Mouse (Mus musculus) heart, postnatal 10 days (tissue): ENCODE measurements at regions not wholly inside any gene's neighbourhood (a gene's known extent, or its start where the extent isn't known, plus 50 kb on each side); places are given as distances from the start of the nearest gene placed in this dataset.
"Not testable (repeated sequence)": the region's sequence is repeated elsewhere in the genome, so short reads cannot be mapped to it uniquely, and the experiment has no call there.

Experiments
- DNase-seq, 2 experiments: peaks; one replicate each; pipeline ENCODE4 v3.0.0; 2021
- intact Hi-C: fragments of 180-260 bp; cut with DNase I; formaldehyde crosslinking; loops from one replicate; pipeline ENCODE4 v1.15.1; 2025

DNA sequence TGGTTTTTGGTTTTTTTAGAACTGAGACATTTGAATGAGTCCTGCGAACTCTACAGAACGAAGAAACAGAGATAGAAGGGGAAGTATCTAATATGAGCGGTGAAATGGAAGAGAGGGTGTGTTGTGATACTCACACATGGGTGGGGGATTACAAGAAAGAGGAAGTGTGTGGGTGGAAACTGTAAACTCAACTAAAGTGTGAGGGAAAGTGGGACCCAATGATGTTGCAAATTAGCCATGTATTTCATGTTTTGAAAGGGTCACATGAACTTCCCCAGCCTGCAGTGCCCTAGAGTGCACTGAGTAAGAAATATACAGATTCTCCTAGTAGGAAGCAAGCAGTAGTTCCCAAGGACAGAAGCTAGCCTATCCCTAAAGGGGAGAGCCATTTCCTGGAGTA lies 524.3 kb upstream of the Cdh5 start:
- no peak for DNase-seq
- intact Hi-C loops = no loop called here

DNA sequence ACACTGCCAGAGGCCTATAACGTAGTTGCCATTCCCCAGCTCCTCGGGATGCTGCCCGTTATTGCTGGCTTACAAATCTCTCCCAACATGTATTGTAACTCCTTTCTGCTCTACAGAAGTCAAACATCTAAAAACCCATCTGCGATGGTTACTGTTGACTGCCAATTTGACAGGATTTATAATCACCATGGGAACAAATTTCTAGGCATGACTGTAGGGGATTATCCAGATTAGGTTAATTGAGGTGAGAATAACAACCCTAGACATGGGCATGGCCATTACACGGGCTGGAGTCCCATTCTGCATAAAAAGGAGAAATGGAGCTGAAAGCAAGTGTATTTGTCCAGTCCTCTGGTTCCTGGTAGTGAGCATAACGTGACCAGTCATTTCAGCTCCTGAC lies 523.4 kb upstream of the Cdh5 start:
- intact Hi-C loops = no loop called here
- DNase-seq = no peak

DNA sequence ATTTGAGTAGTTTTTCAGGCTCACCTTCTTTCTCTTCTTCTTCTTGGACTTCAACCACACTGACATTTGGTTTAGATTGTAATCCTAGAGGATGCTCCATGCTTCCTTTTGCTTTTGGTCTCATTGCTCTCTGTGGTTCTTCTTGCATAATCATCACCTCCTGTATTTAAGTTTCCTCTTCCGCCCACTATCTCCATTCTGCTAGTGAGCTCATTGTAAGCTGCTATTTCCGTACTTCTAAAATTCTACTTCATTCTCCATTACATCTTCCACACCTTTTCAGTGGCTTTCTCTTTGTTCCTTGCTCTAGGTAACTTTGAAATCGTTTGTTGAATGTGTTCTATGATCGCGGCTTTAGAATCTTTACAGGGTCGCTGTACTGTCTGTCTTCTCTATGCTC lies 493.1 kb upstream of the Cdh5 start:
- no peak for DNase-seq
- intact Hi-C loops = no loop called here

DNA sequence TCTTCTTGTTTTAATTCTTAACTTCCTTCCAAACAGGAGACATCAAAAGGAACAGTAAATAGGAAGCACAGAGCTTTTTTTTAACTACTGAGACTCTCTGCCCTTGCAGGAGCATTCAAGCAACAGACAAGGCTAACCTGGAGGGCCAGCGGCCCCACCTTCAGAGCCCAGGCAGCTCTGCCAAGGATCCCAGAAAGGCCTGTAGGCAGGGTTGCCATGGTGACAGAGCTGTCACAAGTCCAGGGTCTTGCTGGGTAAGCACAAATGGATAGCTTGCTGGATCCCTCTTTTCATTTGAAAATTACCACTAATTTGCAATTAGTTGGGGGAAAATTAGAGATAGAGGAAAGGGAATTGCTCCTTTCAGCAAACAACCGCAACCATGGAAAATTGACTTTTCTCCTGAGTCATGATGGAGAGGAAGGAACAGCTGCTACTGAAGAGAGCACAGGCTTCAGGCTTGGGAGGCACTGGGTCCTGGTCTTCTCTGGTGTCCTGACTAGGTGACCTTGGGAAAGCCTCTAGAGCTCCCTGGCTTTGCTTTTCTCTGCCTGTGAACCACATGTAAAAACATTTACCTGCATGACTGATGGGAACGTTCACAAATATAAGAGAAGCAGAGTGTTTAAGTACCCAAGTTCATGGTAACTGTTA lies 477.5 kb upstream of the Cdh5 start:
- intact Hi-C loops = no loop called here
- DNase-seq = no peak

DNA sequence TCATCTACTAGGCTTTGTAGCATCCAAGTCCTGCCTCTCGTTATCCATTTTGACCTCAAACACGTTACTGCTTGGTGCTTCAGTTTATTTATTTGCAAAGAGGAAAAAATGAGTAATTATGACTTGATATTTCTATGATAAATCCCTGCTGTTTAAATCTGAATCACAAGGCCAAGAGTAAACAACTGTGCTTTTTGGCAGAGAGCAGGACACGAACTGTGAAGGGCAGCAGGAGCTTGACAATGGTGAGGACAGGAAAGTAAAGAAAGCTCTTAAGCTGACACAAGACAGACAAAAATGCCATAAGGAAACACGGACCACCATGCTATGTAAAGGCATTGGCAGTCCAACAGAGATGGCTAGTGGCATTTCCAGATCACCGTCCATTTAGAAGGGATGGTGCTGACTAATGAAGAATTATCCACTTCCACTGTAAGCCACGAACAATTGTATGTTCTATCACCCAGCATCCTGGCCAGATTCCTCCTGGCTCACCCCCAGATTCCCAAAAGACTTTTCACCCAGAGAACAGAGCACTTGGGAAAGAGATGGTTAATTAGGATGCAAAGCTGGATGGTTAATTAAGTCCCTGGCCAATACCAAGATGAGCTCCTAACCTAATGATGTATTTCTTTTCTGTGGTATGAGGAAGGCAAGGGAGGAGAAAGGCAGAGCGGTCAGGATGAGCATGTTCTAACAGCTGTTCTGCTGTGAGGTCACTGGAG lies 476.1 kb upstream of the Cdh5 start:
- intact Hi-C loops = no loop called here
- no peak for DNase-seq

DNA sequence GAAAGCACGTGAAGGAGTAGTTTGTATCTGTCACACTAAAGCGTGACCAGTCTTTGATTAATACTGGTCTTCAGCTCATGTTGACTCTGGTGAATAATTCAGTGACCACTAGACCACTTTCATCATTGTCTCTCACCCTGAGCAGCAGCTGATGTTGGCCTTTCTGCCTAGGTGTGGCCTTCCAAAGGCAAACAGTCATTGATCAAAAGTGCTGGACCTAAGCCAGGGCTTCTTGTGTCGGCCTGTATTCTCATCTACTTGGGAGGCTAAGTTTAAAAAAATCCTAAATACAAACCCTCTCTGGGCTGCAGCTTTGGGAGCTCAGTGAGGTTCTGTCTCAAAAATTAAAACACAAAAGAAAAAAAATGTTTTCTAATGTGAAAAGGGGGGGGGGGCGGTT lies 475.0 kb upstream of the Cdh5 start:
- intact Hi-C loops = no loop called here
- no peak for DNase-seq

DNA sequence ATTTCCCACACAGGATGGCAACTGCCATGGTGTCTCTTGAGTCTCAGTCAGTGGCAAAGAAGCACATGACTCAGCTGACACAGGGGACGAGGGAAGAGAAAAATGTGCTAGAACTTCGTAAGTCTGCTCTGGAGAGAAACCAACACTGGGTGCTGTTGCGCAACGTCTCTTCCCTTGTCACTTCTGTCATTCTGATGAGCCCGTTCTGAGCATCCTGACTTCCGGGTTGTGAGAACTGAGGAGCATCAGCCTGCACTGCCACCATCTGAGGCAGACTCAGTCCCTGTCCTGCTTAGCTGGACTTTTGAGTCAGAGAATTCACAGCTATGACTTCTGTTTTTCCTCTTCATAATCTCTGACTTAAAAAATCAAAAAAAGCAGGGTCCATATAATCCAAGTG lies 468.9 kb upstream of the Cdh5 start:
- intact Hi-C loops = no loop called here
- no peak for DNase-seq

DNA sequence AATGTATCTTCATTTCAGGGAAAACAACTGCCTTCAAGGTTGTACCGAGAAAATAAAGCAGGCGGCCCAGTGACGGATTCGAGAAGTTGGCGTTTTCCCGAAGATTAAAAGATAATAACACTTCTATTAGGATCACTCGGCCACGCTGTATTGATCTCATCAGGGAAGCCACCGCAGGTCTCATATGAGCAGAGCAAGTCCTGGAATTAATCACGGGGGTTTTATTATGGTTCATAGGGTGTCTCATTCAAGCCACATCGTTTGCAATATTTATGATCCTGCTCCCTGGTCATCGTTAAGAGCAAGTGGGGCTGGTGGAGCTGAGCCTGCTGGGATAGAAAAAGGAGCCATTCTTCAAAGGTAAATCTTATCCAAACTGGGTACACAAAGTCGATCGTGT lies 466.5 kb upstream of the Cdh5 start:
- no peak for DNase-seq
- intact Hi-C loops = no loop called here

DNA sequence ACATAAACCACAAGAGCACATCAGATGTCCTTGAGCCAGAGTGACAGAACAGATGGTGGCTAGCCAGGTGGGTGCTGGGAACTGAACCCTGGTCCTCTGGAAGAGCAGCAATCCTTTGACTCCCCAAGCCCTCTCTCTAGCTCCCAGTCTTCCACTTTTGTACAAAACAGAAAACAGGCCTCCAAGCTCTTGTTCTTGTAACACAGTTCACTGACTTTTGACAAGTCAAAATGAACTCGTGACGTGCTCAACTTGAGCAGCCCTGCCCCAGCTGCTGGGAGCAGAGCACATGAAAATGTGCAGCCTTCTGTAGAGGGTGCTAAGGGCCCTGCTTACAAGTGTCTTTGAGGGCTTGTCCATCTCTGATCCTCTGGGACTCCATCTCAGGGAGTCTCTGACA lies 457.8 kb upstream of the Cdh5 start:
- intact Hi-C loops = no loop called here
- no peak for DNase-seq

DNA sequence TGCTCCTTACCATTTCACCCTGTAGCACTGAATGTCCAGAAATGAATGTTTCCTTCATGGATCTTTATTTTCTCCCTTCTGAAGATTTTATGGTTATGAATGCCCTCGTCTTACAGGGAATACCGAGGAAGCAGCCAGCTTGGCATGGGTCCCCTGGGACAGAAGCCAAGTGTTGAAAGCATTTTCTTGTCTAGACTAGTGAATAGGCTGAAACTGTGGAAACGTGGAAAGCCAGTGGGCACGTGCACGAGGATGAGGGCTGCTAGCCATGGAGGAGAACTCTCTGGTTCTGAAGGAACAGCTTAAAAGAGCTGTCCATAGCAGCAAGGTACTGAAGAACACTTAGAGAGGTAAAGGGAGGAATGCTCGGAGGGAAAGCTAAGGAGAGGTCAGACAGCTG lies 457.3 kb upstream of the Cdh5 start:
- intact Hi-C loops = no loop called here
- DNase-seq = peak; percentile 6 to 17

DNA sequence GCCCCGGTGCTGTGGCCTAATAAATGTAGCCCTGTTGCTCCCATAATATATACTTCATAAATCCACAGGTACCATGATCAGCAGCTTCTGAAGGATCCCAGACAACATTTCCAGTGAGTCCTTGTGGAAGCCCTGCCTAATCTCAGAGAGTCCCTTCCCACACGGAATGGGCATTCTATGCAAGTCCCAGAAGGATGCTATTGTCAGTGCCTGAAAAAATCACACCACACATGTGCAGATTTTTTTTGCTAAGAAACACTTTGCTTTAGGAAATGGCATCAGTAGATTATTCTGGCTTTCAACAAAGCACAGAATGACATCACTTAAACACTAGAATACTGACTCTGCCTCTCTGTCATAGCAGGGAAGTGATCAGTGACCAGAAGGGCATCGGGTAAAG lies 456.6 kb upstream of the Cdh5 start:
- intact Hi-C loops = no loop called here
- no peak for DNase-seq

DNA sequence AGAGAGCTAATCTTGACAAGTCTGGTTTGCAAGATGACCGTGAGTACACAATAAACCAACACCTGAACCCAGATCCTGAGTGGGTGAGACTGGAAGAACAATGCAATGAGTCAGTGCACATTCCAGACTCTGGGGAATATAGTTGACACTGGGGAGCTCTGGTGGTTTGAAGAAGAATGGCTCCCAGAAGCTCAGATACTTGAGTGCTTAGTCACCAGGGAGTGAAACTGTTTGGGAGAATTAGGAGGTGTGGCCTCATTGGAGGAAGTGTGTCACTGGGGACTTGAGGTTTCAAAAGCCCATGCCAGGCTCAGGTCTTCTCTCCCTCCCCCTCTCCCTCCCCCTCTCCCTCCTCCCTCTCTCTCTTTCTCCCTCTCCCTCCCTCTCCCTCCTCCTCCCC lies 436.6 kb upstream of the Cdh5 start:
- no peak for DNase-seq
- intact Hi-C loops = no loop called here

DNA sequence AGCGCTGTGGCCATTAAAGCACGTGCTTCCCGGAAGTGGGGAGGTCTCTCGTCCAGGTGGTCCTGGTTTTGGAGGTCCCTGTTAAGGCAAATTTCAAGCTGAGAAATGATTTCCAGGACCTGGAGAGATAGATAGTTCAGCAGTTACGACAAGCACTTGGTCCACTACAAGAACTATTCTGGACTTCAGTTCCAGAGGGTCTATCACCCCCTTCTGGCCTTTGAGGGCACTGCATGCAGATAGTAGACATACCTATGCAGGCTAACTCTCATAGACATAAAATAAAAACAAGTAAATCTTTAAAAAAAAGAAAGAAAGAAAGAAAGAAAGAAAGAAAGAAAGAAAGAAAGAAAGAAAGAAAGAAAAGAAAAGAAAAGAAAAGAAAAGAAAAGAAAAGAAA lies 415.2 kb upstream of the Cdh5 start:
- not testable (repeated sequence) for DNase-seq
- intact Hi-C loops = loop anchor here (10.0 kb wide), 1 partner anchor 339 kb away; no protein-coding TSS in a partner anchor

DNA sequence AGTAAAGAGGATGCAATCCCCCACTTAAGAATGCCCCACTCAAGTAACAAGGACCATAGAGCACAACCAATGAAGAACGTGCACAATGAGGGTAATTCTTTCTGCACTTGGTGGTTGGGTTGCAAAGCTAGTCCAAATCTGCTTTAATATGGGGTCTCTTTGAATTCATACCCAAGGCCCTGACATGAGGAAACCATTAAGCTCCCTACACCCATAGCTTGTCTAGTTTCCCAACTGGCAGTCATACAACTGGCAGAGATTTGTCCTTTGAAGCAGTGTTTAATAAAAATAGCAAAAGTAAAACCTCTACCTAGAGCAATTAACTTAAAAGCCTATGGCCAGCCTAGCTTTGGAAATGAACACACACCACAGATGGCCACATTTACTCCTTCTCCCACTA lies 411.0 kb upstream of the Cdh5 start:
- intact Hi-C loops = no loop called here
- no peak for DNase-seq

DNA sequence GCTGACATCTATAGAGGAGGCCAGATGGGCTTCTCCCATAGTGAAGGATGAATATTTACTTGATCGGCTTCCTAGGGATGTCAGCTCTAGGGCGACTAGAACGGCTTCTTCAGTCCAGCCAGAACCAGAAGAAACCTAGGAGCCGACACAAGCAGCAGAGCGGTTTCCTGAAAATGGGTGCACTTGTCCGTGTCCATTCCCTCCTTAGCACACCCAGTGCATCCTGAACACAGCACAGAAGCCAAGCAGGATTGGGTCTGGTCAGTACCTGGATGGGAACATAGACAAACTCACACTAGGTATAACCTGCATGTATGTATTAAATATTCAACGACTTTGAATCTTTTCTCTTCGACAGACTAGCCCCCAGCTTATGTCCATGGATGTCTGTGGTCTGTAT lies 407.9 kb upstream of the Cdh5 start:
- intact Hi-C loops = no loop called here
- DNase-seq = no peak

DNA sequence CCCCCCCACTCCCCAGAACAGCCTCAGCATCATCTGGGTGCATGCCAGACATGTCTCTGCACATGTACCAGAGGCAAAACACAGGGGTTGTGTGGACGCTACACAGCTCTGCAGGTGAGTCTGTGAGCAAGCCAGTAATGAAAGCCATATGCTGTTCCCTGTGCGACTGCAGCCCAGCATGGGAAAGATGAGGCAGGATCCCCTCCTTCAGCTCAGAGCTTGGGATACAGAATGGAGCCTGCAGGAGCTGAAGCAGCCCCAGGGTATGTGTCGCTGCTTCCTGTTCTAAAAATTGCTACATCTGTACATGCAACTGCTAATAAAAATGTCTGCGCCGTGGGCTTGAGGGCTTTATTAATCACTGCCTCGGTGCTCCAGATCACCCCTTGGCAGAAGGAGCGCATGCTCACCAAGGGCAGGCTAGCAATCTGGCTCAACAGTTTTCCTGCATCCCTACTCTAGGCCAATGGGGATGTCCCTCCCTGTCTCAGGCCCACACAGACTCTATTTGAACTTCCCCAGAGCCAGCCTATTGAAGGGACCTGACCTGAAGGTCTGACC lies 407.0 kb upstream of the Cdh5 start:
- DNase-seq = no peak
- intact Hi-C loops = no loop called here

DNA sequence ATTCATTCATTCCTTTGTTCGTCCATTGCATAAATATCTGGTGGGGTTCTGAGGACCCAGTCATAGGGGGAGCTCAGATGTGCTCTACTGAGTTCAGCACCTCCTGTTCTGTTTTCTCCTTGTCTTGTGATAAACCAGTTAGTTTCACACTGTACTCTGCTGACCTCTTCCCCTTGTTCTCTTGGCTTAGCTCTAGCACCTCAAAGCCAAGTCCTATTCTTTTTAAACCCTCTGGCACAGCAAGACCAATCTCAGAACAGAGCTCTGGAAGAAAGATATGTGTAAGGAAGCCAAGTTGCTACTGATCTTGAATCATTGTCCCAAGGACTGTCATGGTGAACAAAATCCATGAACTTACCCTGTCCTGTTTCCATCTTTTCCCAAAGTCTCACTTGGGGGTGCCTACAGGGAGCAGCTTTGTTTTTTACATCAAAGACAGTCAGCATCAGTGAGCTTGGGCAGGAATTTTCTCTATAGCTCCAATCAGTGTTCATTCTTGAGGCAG lies 402.4 kb upstream of the Cdh5 start:
- no peak for DNase-seq
- intact Hi-C loops = no loop called here

DNA sequence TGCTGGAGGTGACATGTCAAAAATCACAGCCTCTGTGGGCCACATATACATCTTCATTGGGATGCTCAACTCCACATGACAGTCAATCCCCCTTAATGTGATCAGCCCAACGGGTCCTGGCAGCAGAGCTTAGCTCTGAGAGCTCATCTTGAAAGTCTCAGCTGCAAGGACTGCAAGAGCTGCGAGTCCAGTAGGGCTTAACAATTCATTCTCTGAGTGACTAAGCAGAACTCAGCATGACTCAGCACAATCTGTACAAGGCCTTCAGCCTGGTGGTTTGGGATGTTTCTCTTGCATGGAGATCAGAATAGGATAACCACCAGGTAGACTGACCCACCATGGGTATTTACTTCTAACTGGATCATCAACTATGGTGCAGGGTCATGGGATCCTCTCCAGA lies 399.2 kb upstream of the Cdh5 start:
- intact Hi-C loops = no loop called here

DNA sequence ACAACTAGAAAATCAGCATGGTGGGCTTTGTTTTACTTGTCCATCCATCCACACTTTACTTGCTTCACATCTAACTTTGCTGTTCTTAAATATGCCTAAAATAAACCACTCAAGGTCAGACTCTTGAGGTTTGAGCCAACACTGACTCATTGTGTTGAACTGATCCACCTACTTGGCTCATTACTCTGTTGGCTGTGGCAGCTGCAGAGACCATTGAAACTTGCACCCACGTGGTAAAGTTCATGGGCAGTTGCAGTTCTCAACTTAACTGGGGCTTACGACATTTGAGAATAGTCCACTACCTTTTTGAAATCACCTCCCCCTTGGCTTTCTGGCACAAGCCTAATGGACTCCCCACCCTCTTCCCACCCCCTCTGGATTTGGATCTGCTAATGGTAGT lies 395.3 kb upstream of the Cdh5 start:
- intact Hi-C loops = no loop called here
- DNase-seq = peak; percentile 44 to 47

More for the DNA sequence above, 399.2 kb upstream of the Cdh5 start:
- DNase-seq = no peak

DNA sequence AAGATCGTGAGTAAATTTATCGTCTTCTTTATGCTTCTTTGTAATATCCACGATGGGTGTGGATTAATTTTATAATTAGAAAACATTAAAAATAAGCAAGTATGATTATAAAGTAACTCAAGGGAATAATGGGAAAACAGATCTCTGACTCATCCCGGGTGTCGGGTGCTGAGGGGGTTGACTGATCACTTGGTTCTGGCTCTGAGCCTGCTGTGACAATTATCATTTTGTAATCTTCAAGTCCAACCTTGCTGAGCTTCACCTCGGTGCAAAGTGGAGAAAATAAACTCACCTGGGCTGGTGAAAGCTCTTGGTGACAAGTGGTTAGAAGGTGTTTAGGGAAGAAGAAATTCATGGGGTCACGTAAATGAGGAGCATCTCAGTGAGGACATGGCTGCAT lies 390.6 kb upstream of the Cdh5 start:
- intact Hi-C loops = not testable (repeated sequence)

DNA sequence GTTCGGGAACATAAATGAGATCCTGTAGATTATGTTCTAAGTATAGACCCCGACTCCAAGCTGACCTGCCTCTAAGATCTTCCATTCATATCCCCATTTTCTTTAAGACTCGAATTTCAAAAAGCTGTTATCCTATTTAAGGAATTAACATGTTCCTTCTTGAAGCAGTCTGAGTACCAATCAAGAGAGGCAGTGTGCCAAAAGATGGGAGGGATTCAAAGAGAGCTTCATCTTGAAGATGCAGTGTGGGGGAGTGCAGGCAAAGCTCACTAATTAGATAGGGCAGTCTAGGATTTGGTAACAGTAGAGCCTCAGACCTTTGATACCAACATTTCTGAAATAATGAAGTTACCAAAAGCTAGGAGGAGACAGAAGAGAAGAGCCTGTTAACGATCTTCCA lies 383.7 kb upstream of the Cdh5 start:
- no peak for DNase-seq
- intact Hi-C loops = no loop called here

More for the DNA sequence above, 390.6 kb upstream of the Cdh5 start:
- DNase-seq = not testable (repeated sequence)

DNA sequence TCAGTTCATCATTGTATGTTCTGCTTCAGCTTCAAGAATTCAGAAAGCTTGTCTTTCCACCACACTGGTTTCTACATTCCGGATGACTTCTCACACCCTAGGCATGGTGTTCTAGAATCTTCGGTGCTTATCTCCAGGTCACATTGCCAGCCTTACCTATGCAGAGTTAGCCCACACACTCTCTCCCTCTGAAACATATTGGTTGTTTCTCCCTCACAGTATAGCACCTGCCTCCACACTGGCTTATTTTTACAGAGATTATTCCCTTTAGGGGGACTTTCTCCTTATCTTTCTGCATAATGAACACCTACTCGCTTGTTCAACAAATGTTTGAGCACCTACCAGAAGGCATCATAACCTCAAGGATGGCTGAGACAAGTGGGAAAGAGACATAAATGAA lies 368.0 kb upstream of the Cdh5 start:
- intact Hi-C loops = no loop called here
- no peak for DNase-seq
